Mouse (Mus musculus): ENCODE results near the gene Mkrn2.

GRCm38 (mm10) chr6:115607429-115607828, 5.7 kb downstream of the Mkrn2 start:
- TF ChIP-seq POLR2A (IDR thresholded peaks at IDR 0.05; ENCODE audit: borderline replicate concordance, extremely low read depth, insufficient read depth, insufficient read length, poor library complexity, severe bottlenecking) (no peak), CTCF (IDR thresholded peaks at IDR 0.05; ENCODE audit: borderline replicate concordance, extremely low read depth, insufficient read depth, insufficient read length) (no peak)

Data from brain, embryonic 14.5 days (tissue).